Mouse (Mus musculus) heart, postnatal 0 days (tissue): ENCODE measurements around the gene Selenok.

Experiments used
- CTCF ChIP-seq: IDR thresholded peaks from 2 replicates; pipeline ENCODE4 v1.5.1; 2016; ENCODE audit warnings: antibody characterized with exemption, control low read depth, low read depth
- EP300 ChIP-seq: IDR thresholded peaks from 2 replicates; pipeline ENCODE4 v1.6.1; 2016; ENCODE audit warnings: antibody characterized with exemption, low read depth

GRCm38 (mm10) chr14:30019375-30019774 lies 51.3 kb downstream of the Selenok start:
- no peak for TF ChIP-seq CTCF
- TF ChIP-seq EP300 = no peak
